Mouse (Mus musculus): ENCODE measurements around the gene Angpt4.

DNA sequence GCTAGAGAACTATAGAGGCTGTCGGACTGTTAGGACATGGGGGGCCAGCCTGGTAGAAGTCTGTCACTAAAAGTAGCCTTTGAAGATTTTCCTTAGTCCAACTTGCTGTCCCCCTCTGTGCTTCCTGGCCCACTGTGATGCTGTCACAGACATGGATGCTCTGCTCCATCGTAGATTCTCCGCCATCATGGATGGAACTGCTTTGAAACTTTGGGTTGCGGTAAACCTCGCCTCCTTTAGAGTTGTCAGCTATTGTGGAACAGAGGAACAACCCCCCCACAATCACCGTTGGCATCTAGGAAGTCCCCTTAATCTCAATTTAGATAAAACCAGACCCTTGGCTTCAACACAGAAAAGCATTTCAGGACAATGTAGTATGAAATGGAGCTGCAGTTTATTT is 46.1 kb upstream of the Angpt4 start:
- TF ChIP-seq CTCF (IDR thresholded peaks at IDR 0.05; ENCODE audit: borderline replicate concordance, control insufficient read depth, extremely low read depth, insufficient read depth, low read length, poor library complexity) = no peak
- no peak for TF ChIP-seq POLR2A (IDR thresholded peaks at IDR 0.05; ENCODE audit: control insufficient read depth, extremely low read depth, insufficient read depth, low read length, poor library complexity)

All from thymus, adult 2 months (tissue).